ENCODE assay signal across 8 mouse cellular contexts in genomic region chr12:79172019-79172941, GRCm38 (mm10). TPM values are rescaled to one million over a fixed set of nuclear protein-coding genes. Genes with fewer than 3 reads are reported as not detected.
DNase-seq lines count a peak whose midpoint lies in the region; ATAC-seq and TF ChIP-seq lines count a peak whose summit lies in the region.

TSS of gene Vti1b (minus strand) at chr12:79172667.

- H3K27me3 ChIP-seq in MEL (ENCODE audit: control insufficient read depth in 1 of 2, insufficient read depth in 2 of 2, low read length in 2 of 2): no peaks in the 10 kb centered on the region
- H3K27me3 ChIP-seq in cerebellum, adult 2 months (ENCODE audit: control insufficient read depth, insufficient read depth, low read length): no peaks in the 10 kb centered on the region
- no peaks in the 10 kb centered on the region for H3K27me3 ChIP-seq in lung, embryonic 16.5 days (ENCODE audit: control insufficient read depth, insufficient read depth, low read depth, low read length)

- peak; percentile 52 to 63; a peak in 3 of 4 replicates for TF ChIP-seq POLR2A in MEL (IDR thresholded peaks at IDR 0.05; ENCODE audit: control insufficient read depth in 1 of 2, insufficient read depth in 1 of 2, low read depth in 1 of 2, low read length in 2 of 2, poor library complexity in 1 of 2)
- peak; percentile 60; the same call in 1 of the 2 replicates for TF ChIP-seq POLR2A in cerebellum, adult 2 months (IDR thresholded peaks at IDR 0.05; ENCODE audit: borderline replicate concordance, insufficient read depth, low read length)

- H3K4me1 ChIP-seq in MEL (ENCODE audit: control insufficient read depth in 1 of 2, insufficient read depth in 2 of 2, low read length in 2 of 2): peaks cover 9 to 10% of the 10 kb centered on the region in 2 experiments
- no peaks in the 10 kb centered on the region for H3K4me1 ChIP-seq in cerebellum, adult 2 months (ENCODE audit: control insufficient read depth, insufficient read depth, low read length)
- H3K4me1 ChIP-seq in lung, embryonic 16.5 days (replicated peaks; ENCODE audit: control insufficient read depth, insufficient read depth, low read length): peaks cover 6% of the 10 kb centered on the region

- no peaks in the 10 kb centered on the region for H3K9me3 ChIP-seq in MEL (replicated peaks; ENCODE audit: insufficient read depth, low read length)
- no peaks in the 10 kb centered on the region for H3K9me3 ChIP-seq in lung, embryonic 16.5 days (ENCODE audit: control insufficient read depth, low read length)

- TF ChIP-seq RAD21 in MEL (IDR thresholded peaks at IDR 0.05; ENCODE audit: low read depth, low read length): no peak

- no peak for TF ChIP-seq EP300 in MEL (IDR thresholded peaks at IDR 0.05; ENCODE audit: low read depth in 1 of 2, low read length in 2 of 2)

- H3K27ac ChIP-seq in MEL (ENCODE audit: control insufficient read depth, low read depth, low read length): peak within 1 kb of the TSS; percentile 96
- H3K27ac ChIP-seq in cerebellum, adult 2 months (ENCODE audit: insufficient read depth, low read length): peak within 1 kb of the TSS; percentile 98
- H3K27ac ChIP-seq in lung, embryonic 16.5 days (ENCODE audit: low read length): peak within 1 kb of the TSS; percentile 95

- under 1% methylated on average over 73 of the region's 73 CpGs for WGBS in cerebellum, adult 2 months
- WGBS in lung, embryonic 16.5 days: under 1% methylated on average over 72 of the region's 73 CpGs

- peak within 1 kb of the TSS; percentile 79 for H3K4me2 ChIP-seq in lung, embryonic 16.5 days (ENCODE audit: low read depth, low read length)

- peak within 1 kb of the TSS; percentile 98 for H3K9ac ChIP-seq in MEL (ENCODE audit: control insufficient read depth, low read depth, low read length, poor library complexity, severe bottlenecking)
- peak within 1 kb of the TSS; percentile 81 for H3K9ac ChIP-seq in lung, embryonic 16.5 days (ENCODE audit: low read length)

- peak; percentile 96 for DNase-seq in MEL (ENCODE audit: low read depth, low spot score)
- DNase-seq in cerebellum, adult 2 months: peak; percentile 92 to 95
- peak; percentile 75 for DNase-seq in forelimb bud, embryonic 11.5 days (ENCODE audit: low read depth, low spot score)
- DNase-seq in layer of hippocampus, adult 9-10 months (ENCODE audit: low spot score): peak; percentile 90
- peak; percentile 95 for DNase-seq in ovary, postnatal 10 days (ENCODE audit: low spot score)
- peak; percentile 81 to 84 for DNase-seq in thymus, postnatal 10 days (ENCODE audit: low spot score in 2 of 2)

- ATAC-seq in hematopoietic stem cell, adult 5-6 weeks (replicated peaks in 1 of 2; ENCODE audit: insufficient read depth in 1 of 2, low FRiP score in 2 of 2, low TSS enrichment in 1 of 2, low read depth in 1 of 2, poor library complexity in 2 of 2, severe bottlenecking in 2 of 2): peak; percentile 96 to 98
- ATAC-seq in lung, embryonic 16.5 days (ENCODE audit: low read depth): peak; percentile 98

- TF ChIP-seq CTCF in MEL (IDR thresholded peaks at IDR 0.05 in 2 of 3, conservative IDR thresholded peaks at IDR 0.05 in 1 of 3; ENCODE audit: control insufficient read depth in 1 of 3, insufficient read depth in 1 of 3, low read depth in 2 of 3, low read length in 3 of 3, poor library complexity in 1 of 3, severe bottlenecking in 1 of 3): peak in 2 of 3 experiments; percentile 46 to 48; a peak in 5 of 6 replicates
- peak; percentile 27; the same call in 1 of the 2 replicates for TF ChIP-seq CTCF in cerebellum, adult 2 months (IDR thresholded peaks at IDR 0.05; ENCODE audit: borderline replicate concordance, insufficient read depth, low read depth, low read length)

- H3K36me3 ChIP-seq in MEL (ENCODE audit: control insufficient read depth in 1 of 2, insufficient read depth in 2 of 2, low read length in 2 of 2): peaks cover 0 to 22% of the 10 kb centered on the region in 2 experiments
- peaks cover 4% of the 10 kb centered on the region; the same call in 1 of the 2 replicates for H3K36me3 ChIP-seq in lung, embryonic 16.5 days (ENCODE audit: control insufficient read depth, insufficient read depth, low read length)

- H3K4me3 ChIP-seq in MEL (ENCODE audit: control insufficient read depth in 1 of 2, insufficient read depth in 1 of 2, low read depth in 2 of 2, low read length in 2 of 2): peak within 1 kb of the TSS; percentile 77 to 88
- H3K4me3 ChIP-seq in cerebellum, adult 2 months (replicated peaks; ENCODE audit: insufficient read depth, low read depth, low read length): peak within 1 kb of the TSS; percentile 79
- H3K4me3 ChIP-seq in lung, embryonic 16.5 days (ENCODE audit: low read length): peak within 1 kb of the TSS; percentile 83

- H3K79me2 ChIP-seq in MEL (ENCODE audit: control insufficient read depth, insufficient read depth, low read length, poor library complexity): peaks cover 21% of the 10 kb centered on the region

TF ChIP-seq in MEL, 35 proteins besides CTCF, POLR2A, EP300 and RAD21:
- TF ChIP-seq MYC (IDR thresholded peaks at IDR 0.05; ENCODE audit: low read depth, low read length): no peak
- peak; percentile 88 for TF ChIP-seq SIN3A (IDR thresholded peaks at IDR 0.05; ENCODE audit: low read length)
- peak; percentile 28; the same call in 1 of the 2 replicates for TF ChIP-seq ZMIZ1 (IDR thresholded peaks at IDR 0.05; ENCODE audit: low read depth, low read length)
- no peak for TF ChIP-seq ZKSCAN1 (IDR thresholded peaks at IDR 0.05; ENCODE audit: low read depth, low read length)
- peak; percentile 97 for TF ChIP-seq MXI1 (IDR thresholded peaks at IDR 0.05; ENCODE audit: low read depth, low read length)
- TF ChIP-seq UBTF (IDR thresholded peaks at IDR 0.05; ENCODE audit: borderline replicate concordance, insufficient read depth, low read depth, low read length): no peak
- peak; percentile 87; the same call in 1 of the 2 replicates for TF ChIP-seq KAT2A (conservative IDR thresholded peaks at IDR 0.05; ENCODE audit: low read depth, low read length)
- no peak for TF ChIP-seq GATA1 (IDR thresholded peaks at IDR 0.05; ENCODE audit: low read depth, low read length)
- TF ChIP-seq MEF2A (IDR thresholded peaks at IDR 0.05; ENCODE audit: extremely low read depth, insufficient replicate concordance, low read depth, low read length, poor library complexity, severe bottlenecking): no peak
- no peak for TF ChIP-seq SMC3 (IDR thresholded peaks at IDR 0.05; ENCODE audit: low read depth, low read length)
- peak; percentile 67 for TF ChIP-seq USF1 (IDR thresholded peaks at IDR 0.05; ENCODE audit: low read depth, low read length)
- no peak for TF ChIP-seq POLR2AphosphoS5 (IDR thresholded peaks at IDR 0.05; ENCODE audit: borderline replicate concordance, low read depth, low read length)
- peak; percentile 54; the same call in 1 of the 2 replicates for TF ChIP-seq NELFE (IDR thresholded peaks at IDR 0.05; ENCODE audit: low read depth, low read length)
- peak; percentile 38; the same call in 1 of the 2 replicates for TF ChIP-seq POLR2AphosphoS2 (IDR thresholded peaks at IDR 0.05; ENCODE audit: low read length)
- TF ChIP-seq MAZ (IDR thresholded peaks at IDR 0.05; ENCODE audit: low read depth, low read length): peak; percentile 63; the same call in 1 of the 2 replicates
- TF ChIP-seq BHLHE40 (IDR thresholded peaks at IDR 0.05; ENCODE audit: borderline replicate concordance, low read depth, low read length): no peak
- TF ChIP-seq RCOR1 (IDR thresholded peaks at IDR 0.05; ENCODE audit: low read depth, low read length): no peak
- no peak; the same call in 1 of the 2 replicates for TF ChIP-seq ETS1 (IDR thresholded peaks at IDR 0.05; ENCODE audit: low read depth, low read length)
- TF ChIP-seq CHD2 (IDR thresholded peaks at IDR 0.05; ENCODE audit: low read length): no peak
- peak; percentile 99 for TF ChIP-seq MAX (IDR thresholded peaks at IDR 0.05; ENCODE audit: low read length)
- peak; percentile 97 for TF ChIP-seq HCFC1 (IDR thresholded peaks at IDR 0.05; ENCODE audit: low read depth, low read length)
- TF ChIP-seq ELF1 (IDR thresholded peaks at IDR 0.05; ENCODE audit: low read depth, low read length): peak; percentile 95
- TF ChIP-seq TCF12 (IDR thresholded peaks at IDR 0.05; ENCODE audit: low read depth, low read length): peak; percentile 26; the same call in 1 of the 2 replicates
- peak; percentile 68 for TF ChIP-seq NRF1 (IDR thresholded peaks at IDR 0.05; ENCODE audit: insufficient read depth, low read depth, low read length, poor library complexity, severe bottlenecking)
- no peak for TF ChIP-seq E2F4 (IDR thresholded peaks at IDR 0.05; ENCODE audit: borderline replicate concordance, low read depth, low read length)
- TF ChIP-seq TBP (IDR thresholded peaks at IDR 0.05; ENCODE audit: low read depth, low read length): peak; percentile 68; the same call in 1 of the 2 replicates

RNA-seq across cellular contexts. Expression of gene Vti1b, which starts in this region (rescaled TPM):
- total RNA-seq in MEL (2012; rRNA removed): 69.8 and 73.0 TPM in 2 replicates
- polyA plus RNA-seq in MEL (2012; ENCODE audit: insufficient read depth in 1 of 2, insufficient read length in 2 of 2, low read depth in 1 of 2, low replicate concordance in 2 of 2, missing spikeins in 1 of 2): 10 to 100 TPM in 1 of 2 experiments, not detected in 1; 54.3 TPM
- 124 and 137 TPM in 2 replicates for polyA plus RNA-seq in cerebellum, adult 2 months (2012; rRNA removed)
- 160 and 180 TPM in 2 replicates for total RNA-seq in hematopoietic stem cell, adult 5-6 weeks (2017)
- polyA plus RNA-seq in lung, embryonic 16.5 days (2015; fragmentation: Nextera tagmentation; extraction: Ambion mirVana): 80.5 and 83.7 TPM in 2 replicates

Comparison
In these comparisons a context has a peak if more than half of its experiments do, and no peak if none do; other contexts are left out.
1. Peak in every context shown above with its lines: DNase-seq, ATAC-seq, H3K4me3 ChIP-seq and H3K27ac ChIP-seq.